Mouse (Mus musculus): ENCODE measurements around the gene Ang5. TPM values are rescaled to one million over a fixed set of nuclear protein-coding genes. Genes with fewer than 3 reads are reported as not detected.
"Not testable (repeated sequence)": the region's sequence is repeated elsewhere in the genome, so short reads cannot be mapped to it uniquely, and the experiment has no call there.

The Ang5 gene
- polyA plus RNA-seq (2017; shearing (Covaris generic)), result not detected

GRCm38 (mm10) chr14:43956769-43957168 is at the start of gene Ang5:
TSS of gene Ang5 (plus strand) at chr14:43957069.
- ATAC-seq, result not testable (repeated sequence)

- ATAC-seq, result not testable (repeated sequence)
These were observed 38.7 kb upstream of the Ang5 start for GRCm38 (mm10) chr14:43918214-43918613.

- not testable (repeated sequence) for ATAC-seq
These were observed 33.4 kb upstream of the Ang5 start, which contains the start of gene Ear10 for GRCm38 (mm10) chr14:43923459-43923858. TSS of gene Ear10 (minus strand) at chr14:43923559.

GRCm38 (mm10) chr14:43924688-43925403 is 32.0 kb upstream of the Ang5 start, which contains the start of gene Gm8113:
TSS of gene Gm8113 (plus strand) at chr14:43925390.
- ATAC-seq, result peak; percentile 54

GRCm38 (mm10) chr14:43925404-43925950 is 31.4 kb upstream of the Ang5 start:
- not testable (repeated sequence) for ATAC-seq

DNA sequence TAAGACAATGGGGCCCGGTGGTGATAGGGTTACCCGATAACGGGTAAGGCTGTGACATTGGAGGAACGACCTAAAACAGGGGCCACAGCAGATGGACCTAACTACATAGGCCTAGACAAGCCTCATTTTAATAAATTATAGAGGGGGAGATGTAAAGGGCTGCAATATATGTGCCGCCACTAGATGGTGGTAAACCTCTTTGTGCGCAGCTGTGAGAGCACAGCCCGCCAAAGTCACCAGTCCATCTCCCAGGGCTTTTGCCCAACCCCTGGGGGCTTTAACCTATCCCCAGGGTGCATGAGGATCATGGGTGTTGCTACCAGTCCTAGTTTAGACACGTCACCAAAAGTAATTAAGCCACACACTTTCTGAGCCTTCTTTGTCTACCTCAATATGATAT is 23.9 kb upstream of the Ang5 start:
- ATAC-seq, result not testable (repeated sequence)

- ATAC-seq, result not testable (repeated sequence)
These were observed 23.5 kb upstream of the Ang5 start for GRCm38 (mm10) chr14:43933399-43933798.

GRCm38 (mm10) chr14:43953382-43953781 is 3.5 kb upstream of the Ang5 start:
- ATAC-seq, result not testable (repeated sequence)

GRCm38 (mm10) chr14:43955074-43955473 is 1.8 kb upstream of the Ang5 start:
- not testable (repeated sequence) for ATAC-seq

GRCm38 (mm10) chr14:43983454-43983853 is 26.6 kb downstream of the Ang5 start:
- ATAC-seq, result no peak

DNA sequence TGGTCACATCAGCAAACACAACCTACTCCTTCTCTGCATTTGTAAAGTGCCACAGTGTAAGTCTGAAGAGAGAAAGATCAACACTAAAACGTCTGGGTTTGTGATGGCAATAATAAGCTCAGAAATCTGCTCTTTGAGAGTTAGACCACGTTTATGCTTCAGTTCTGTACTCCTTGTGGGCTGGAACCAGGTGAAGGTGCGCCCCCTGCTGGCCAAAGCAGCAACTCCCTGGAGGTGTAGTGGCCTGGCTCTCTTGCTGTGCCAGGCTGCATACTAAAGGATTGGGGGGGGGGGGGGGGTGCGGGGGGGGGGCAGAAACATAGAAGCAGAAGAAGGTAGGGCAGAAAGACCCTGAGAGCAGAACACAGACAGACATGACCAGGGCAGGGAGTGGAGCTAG is 27.0 kb downstream of the Ang5 start:
- ATAC-seq, result no peak

- ATAC-seq, result no peak
These were observed 29.3 kb downstream of the Ang5 start for GRCm38 (mm10) chr14:43986147-43986546.

- ATAC-seq, result peak; percentile 32
These were observed 30.5 kb downstream of the Ang5 start for GRCm38 (mm10) chr14:43987404-43987803.

DNA sequence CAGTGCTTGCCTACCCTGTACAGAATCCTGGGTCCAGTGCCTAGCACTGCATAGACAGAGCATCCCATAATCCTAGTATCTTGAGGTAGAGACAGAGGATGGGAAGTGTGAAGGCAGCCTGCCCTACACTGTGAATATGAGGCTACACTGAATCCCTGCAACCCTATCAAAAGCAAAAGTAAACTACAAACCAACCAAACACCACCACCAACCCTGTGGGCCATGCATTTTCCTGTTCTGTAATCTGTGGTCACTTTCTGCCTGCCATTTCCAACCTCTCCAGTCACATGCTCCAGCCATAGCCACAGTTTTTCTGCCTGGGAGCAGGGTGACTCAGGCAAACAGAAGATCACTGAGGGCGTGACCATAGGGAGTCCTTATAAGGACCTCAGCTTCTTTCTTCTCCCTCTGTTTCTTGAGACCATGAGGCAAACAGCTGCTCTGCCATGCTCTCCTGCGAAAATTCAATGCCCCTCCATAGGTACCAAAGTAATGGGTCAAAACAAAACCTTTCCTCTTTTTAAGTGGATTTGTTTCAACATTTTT is 41.7 kb downstream of the Ang5 start:
- not testable (repeated sequence) for ATAC-seq

GRCm38 (mm10) chr14:44001600-44001999 is 44.7 kb downstream of the Ang5 start:
- ATAC-seq, result no peak

- ATAC-seq, result no peak
These were observed 45.3 kb downstream of the Ang5 start, which contains the start of gene Ang6 for GRCm38 (mm10) chr14:44002169-44002568. TSS of gene Ang6 (minus strand) at chr14:44002269.

- ATAC-seq, result not testable (repeated sequence)
These were observed 51.2 kb downstream of the Ang5 start for GRCm38 (mm10) chr14:44008021-44008420.

- ATAC-seq, result not testable (repeated sequence)
These were observed 52.8 kb downstream of the Ang5 start for GRCm38 (mm10) chr14:44009686-44010085.

Other genes with a start within 250 kb of the Ang5 start
- gene Gm16506, start 229.6 kb upstream of the Ang5 start, polyA plus RNA-seq (2017; shearing (Covaris generic)), result not detected
- gene Gm6526, start 209.2 kb upstream of the Ang5 start, polyA plus RNA-seq (2017; shearing (Covaris generic)), result not detected
- not detected for gene Gm8180, start 172.3 kb upstream of the Ang5 start, polyA plus RNA-seq (2017; shearing (Covaris generic))
- not detected for gene Ear1, start 81.6 kb upstream of the Ang5 start, polyA plus RNA-seq (2017; shearing (Covaris generic))
- not detected for gene Ear10, start 33.5 kb upstream of the Ang5 start, polyA plus RNA-seq (2017; shearing (Covaris generic))
- gene Gm8113, start 31.7 kb upstream of the Ang5 start, polyA plus RNA-seq (2017; shearing (Covaris generic)), result under 1 TPM in 1 of 2 experiments, not detected in 1; 0.15 TPM
- gene Ang6, start 45.2 kb downstream of the Ang5 start, polyA plus RNA-seq (2017; shearing (Covaris generic)), result not detected
- gene Ear2, start 145.6 kb downstream of the Ang5 start, polyA plus RNA-seq (2017; shearing (Covaris generic)), result 1 to 10 TPM in 1 of 2 experiments, not detected in 1; 1.4 TPM
- gene Gm3327, start 166.8 kb downstream of the Ang5 start, polyA plus RNA-seq (2017; shearing (Covaris generic)), result not detected
- gene Gm8212, start 240.6 kb downstream of the Ang5 start, polyA plus RNA-seq (2017; shearing (Covaris generic)), result not detected

Data from CD4-positive, CD25-positive, alpha-beta regulatory T cell, adult 4 months (primary cell).